Mouse (Mus musculus) c-Kit-positive CD71-negative TER-119-negative erythroid progenitor cells, embryonic 14.5 days (primary cell): ENCODE measurements around the gene Mmp14.

Experiments
- DNase-seq: peaks from one replicate; pipeline ENCODE4 v3.0.0-alpha.2; 2013; ENCODE audit warnings: low read depth

Mmp14 gene

DNA sequence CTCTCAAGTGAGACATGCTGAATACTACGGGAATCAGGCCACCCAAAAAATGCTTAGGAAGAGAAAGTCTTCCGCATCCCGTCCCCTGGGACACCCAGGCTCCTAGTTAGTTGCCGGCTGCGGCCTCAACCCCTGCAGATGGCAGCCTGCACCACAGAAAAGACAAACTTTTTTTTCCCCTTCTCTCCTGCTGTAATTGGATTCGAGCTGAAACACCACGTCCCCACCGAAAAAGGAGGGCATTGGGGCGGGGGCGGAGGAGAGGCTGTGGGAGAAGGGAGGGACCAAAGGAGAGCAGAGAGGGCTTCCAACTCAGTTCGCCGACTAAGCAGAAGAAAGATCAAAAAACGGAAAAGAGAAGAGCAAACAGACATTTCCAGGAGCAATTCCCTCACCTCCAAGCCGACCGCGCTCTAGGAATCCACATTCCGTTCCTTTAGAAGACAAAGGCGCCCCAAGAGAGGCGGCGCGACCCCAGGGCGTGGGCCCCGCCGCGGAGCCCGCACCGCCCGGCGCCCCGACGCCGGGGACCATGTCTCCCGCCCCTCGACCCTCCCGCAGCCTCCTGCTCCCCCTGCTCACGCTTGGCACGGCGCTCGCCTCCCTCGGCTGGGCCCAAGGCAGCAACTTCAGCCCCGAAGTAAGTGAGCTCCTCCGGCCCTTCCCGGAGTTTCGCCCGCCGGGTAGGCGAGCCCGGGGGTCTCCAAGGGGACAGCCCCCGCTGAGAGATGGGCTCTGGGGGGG is at the start of gene Mmp14:
Gene Mmp14 (plus strand): TSS at position 279 of the 744 bp plus-strand sequence.
- DNase-seq, result no peak

- no peak for DNase-seq
Measured at GRCm38 (mm10) chr14:54381816-54382215, 49.6 kb upstream of the Mmp14 start.

DNA sequence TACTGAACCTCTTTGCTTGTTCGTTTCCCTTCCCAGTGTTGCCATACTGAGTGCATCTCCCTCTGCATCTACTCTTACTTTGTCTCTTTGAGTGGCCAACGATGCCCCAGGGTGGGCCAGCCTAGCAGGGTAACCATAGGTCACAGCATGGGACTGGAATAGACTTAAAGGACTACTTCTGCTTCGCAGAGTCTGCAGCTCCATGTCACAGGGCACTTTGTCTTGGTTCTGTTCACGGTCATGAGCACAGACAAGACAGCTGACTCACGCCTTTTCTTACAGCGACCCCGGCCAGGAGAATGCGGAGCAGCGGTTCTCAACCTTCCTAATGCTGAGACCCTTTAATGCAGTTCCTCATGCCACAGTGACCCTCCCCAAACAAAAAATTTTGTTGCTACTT is 48.8 kb upstream of the Mmp14 start:
- no peak for DNase-seq

- DNase-seq, result no peak
Measured at GRCm38 (mm10) chr14:54383355-54383771, 48.0 kb upstream of the Mmp14 start.

DNA sequence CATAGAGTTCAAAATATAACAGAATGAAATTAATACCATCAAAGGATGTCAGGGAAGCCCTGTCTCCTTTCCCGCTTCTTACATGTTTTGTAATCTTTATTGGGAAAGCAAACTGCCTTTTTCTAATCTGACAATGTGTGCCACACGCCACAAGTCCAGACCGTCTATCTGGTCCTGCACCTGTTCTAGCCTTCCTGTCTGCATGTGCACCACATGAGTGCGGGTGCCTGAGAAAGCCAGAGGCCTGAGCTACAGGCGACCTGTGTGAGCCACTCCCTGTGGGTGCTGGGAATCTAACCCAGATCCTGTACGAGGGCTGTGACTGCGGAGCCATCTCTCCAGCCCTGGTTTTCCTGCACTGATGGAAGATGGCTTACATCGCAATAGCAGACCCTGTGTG is 47.0 kb upstream of the Mmp14 start:
- no peak for DNase-seq

GRCm38 (mm10) chr14:54385968-54386618 is 45.3 kb upstream of the Mmp14 start:
- DNase-seq, result no peak

DNA sequence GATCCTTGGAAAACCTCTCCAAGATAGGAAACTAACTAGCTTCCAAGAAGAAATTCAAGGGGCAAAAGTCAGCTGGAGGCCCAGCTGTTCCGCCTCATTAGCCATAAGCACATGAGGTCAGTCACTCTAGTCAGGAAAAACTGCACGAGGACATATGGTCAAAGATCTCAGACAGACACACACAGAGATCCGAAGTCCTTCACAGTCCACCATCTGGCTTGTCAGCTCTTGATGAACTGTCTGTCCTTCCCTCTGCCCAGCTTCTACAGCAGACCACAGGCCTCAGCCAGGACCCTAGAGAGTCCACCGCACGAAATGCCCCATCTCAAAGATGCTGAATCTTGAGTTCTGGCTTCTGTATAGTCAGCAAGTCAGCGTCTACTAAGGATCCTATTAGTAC is 43.9 kb upstream of the Mmp14 start:
- DNase-seq, result no peak

DNA sequence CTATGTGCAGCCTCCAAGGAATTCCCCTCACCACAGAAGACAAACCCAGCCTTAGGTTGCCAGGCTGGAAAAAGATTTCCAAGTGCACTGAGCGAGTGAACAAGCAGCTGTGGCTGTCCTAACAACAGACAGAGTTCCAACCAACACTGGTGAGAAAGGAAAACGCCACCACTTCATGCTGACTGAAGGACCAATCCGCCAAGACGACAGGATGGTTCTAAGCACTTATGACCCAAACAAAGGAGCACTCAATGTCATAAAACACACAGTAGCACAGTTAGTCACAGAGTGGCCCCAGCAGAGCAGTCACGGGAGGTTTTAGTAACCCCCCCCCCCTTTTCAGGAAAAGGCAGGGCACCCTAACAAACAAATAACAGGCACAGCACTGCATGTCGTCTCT is 40.6 kb upstream of the Mmp14 start:
- no peak for DNase-seq

DNA sequence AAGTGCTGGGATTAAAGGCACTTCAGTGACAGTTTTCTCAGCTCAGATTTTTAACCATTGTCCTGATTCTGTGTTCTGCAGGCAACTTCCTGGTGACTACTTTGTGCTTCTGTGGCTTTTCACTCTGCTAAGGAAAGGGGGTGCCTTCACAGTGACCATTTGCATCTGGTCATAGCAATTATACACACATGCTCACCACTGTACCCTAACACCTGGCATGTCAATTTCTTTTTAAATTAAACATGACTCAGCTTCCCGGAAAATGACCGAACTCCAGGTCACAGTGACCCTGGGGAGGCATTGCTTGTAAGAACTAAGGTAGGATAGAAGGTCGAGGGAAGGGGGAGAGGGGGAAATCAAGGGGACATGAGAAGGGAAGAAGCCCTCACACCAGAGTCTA is 37.6 kb upstream of the Mmp14 start:
- no peak for DNase-seq

DNA sequence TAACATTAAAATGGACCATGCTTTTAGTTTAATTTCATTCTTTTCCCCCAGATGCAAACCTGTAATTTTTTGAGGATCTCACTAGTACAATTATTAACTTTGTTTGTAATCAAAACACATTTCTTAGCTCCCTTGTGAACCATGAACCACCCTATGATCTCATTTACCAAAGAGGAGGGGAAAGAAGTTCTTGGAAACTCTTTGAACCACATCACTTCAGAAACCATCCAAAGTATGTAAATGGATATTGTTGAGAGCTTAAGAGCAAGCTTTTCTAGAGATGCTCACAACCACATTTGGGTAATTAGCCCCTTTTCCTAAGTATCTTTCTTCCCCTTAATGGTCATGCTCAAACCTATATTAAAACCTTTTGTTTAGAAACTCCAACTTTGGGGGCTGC is 37.1 kb upstream of the Mmp14 start:
- no peak for DNase-seq

DNA sequence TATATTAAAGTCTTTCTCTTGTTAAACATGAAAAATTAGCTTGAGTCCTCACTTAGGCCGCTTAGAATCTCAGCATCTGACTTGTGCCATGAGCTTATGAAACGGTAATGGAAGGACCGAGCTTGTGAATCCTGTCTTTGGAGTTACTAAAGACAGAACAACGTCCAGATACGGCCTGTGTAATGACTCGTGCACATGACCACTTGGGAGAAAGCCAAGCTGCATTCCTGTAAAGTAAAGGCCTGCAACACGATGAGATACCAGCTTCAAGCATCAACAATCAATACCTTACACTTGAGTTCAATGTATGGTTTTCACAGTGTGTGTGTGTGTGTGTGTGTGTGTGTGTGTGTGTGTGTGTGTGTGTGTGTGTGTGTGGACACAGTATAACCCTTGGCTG is 34.7 kb upstream of the Mmp14 start:
- no peak for DNase-seq

DNA sequence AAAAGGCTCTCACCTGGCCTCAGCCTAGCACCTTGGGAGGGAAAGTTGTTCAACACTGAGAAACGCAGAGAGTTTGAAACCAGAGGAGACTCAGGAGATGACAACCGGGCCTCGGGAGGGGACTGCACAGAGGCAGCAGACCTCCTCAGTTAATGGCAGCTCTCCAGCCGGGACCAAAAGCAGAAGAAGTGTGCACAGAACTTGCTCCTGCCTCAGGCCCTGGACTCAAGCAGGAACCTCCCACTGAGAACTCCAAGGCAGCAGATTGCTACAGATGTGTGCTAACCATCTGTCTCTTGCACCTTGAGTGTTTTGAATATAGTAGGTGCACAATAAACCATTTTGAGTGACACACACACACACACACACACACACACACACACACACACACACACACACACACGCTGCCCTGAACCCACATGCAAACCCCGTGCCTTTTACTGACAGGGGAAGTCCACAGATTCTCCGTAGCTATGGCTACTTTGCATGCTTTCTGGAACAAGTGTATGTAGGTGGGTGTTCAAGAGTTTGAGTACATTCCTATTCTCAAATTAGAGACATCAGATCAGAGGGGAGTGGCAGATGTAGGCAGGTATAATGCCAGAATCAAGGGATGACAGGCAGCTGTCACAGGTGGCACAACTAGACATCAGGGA is 33.4 kb upstream of the Mmp14 start:
- no peak for DNase-seq

- no peak for DNase-seq
Measured at GRCm38 (mm10) chr14:54398528-54398916, 32.9 kb upstream of the Mmp14 start.

- DNase-seq, result no peak
Measured at GRCm38 (mm10) chr14:54398921-54399382, 32.5 kb upstream of the Mmp14 start.

DNA sequence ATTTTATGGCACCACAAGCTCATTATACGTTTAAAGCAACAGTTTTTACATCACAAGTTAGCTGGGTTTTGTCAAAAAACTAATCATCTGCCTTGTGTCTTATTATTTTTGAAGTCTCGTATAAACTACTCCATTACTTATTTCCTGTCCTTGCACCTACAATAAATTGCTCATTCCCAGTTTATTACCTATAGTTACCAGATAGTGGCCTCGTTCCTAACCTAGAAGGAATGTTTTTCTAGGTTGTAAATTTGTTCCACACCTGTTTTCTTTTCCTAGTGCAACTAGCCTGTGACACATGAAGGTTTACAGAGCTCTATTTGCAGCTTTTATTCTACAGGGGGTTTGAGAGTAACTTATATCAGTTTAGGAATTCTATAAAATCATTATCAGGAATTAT is 29.7 kb upstream of the Mmp14 start:
- DNase-seq, result no peak

GRCm38 (mm10) chr14:54408336-54409056 is 22.9 kb upstream of the Mmp14 start:
- no peak for DNase-seq

- DNase-seq, result no peak
Measured at GRCm38 (mm10) chr14:54409057-54409645, 22.3 kb upstream of the Mmp14 start.

DNA sequence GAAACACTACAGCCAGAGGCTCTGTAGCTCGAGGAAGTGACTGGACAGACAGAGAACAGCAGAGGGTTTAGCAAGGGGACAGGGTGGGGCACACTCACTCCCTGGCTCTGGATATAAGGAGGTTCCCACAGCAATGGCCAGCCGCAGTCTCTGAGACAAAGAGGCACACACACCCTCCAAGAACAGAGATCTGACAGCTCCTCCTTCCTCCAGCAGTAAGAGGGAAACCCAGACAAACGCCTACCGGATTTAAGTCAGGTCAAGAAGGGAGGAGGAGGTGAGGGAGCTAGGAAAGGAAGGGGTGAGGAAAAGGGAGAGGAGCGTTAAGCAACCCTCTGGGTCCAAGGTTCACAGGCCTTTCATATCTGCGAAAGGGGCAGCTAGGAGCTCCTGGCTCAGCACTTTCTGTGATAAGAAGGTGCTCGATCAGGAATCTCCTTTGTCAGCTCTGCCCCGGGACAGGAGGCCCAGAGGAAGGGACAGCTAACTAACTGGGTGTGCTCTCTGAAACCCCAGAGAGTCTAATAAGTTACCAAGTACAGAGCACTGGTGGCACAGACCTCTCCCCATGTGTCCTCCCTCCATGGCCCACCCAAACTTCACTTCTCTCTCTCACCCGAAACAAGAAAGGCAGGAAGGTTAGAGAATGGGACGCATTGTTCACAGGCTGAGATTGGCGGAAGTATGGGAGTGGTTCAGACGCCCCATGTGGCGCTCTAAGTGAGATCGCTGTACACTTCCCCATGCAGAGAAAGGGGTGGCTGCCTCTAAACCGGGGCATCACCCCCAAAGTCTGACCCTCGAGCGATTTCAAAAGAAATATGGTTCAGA is 21.2 kb upstream of the Mmp14 start:
- no peak for DNase-seq

GRCm38 (mm10) chr14:54412000-54412576 is 19.3 kb upstream of the Mmp14 start:
- no peak for DNase-seq

DNA sequence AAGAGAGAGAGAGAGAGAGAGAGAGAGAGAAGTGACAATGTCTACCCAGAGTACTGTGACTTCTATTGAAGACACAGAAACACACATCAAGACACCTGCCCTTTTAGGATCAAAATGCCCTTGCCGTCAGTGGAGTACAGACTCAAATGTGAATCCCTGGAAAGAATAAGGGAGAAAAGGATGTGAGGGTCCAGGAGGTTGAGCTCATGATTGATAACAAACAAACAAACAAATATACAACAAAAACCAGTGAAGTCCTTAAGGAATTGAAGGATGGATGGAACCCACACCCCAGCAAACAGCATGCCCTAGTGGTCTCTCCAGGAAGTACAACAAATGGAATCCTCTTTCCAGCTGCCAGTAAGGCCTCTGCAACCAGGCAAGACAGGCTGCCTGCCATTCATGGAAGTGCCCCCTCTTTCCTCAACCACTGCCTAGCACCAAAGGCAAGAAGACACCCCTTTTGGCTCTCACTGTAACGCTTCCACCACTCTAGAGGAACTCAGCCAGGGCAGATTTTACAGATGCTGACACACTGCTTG is 18.7 kb upstream of the Mmp14 start:
- DNase-seq, result no peak
